Comparison of ENCODE assay signal across 30 mouse cellular contexts in genomic region chr11:95301772-95302171, GRCm38 (mm10). TPM values are rescaled to one million over a fixed set of nuclear protein-coding genes. Genes with fewer than 3 reads are reported as not detected.
"Had no signal": no experiment of that assay in that cellular context is flagged by ENCODE, and none has a peak within 500 bp of the region (broad histone marks: within the 10 kb centered on the region; RNA-seq: fewer than 3 reads in every experiment).

No protein-coding gene starts in this region.

- DNase-seq: kidney, adult 18-20 months; layer of hippocampus, postnatal 36 days; left cerebral cortex, postnatal 4 days; liver, embryonic 13.5 days; lung, adult 2 months; lung, postnatal 14 days; lung, postnatal 4 days; right cerebral cortex, adult 18-20 months; right cerebral cortex, postnatal 14 days; right cerebral cortex, postnatal 4 days; spleen, adult 18-20 months; thymus, postnatal 36 days had no signal

- H3K9ac ChIP-seq: limb, embryonic 12.5 days; limb, embryonic 15.5 days; liver, embryonic 13.5 days; midbrain, embryonic 13.5 days; stomach, embryonic 15.5 days had no signal

- H3K9me3 ChIP-seq: limb, embryonic 12.5 days; limb, embryonic 15.5 days; liver, embryonic 13.5 days; midbrain, embryonic 13.5 days; stomach, embryonic 15.5 days had no signal

- H3K4me1 ChIP-seq: limb, embryonic 12.5 days; limb, embryonic 15.5 days; midbrain, embryonic 13.5 days; stomach, embryonic 15.5 days had no signal

- ATAC-seq: midbrain, embryonic 13.5 days; midbrain, embryonic 16.5 days had no signal

- H3K4me2 ChIP-seq: limb, embryonic 12.5 days; limb, embryonic 15.5 days; liver, embryonic 13.5 days; midbrain, embryonic 13.5 days; stomach, embryonic 15.5 days had no signal

- H3K27ac ChIP-seq: kidney, postnatal 0 days; limb, embryonic 12.5 days; limb, embryonic 15.5 days; liver, embryonic 13.5 days; midbrain, embryonic 13.5 days; stomach, embryonic 15.5 days had no signal

- H3K27me3 ChIP-seq: limb, embryonic 12.5 days; limb, embryonic 15.5 days; liver, embryonic 13.5 days; midbrain, embryonic 13.5 days; stomach, embryonic 15.5 days had no signal

- H3K4me3 ChIP-seq: limb, embryonic 12.5 days; limb, embryonic 15.5 days; liver, embryonic 13.5 days; midbrain, embryonic 13.5 days; myocyte; stomach, embryonic 15.5 days had no signal

RNA-seq across cellular contexts. Expression of gene Tac4, which starts 40.4 kb away (rescaled TPM):
- total RNA-seq: layer of hippocampus, adult 8-10 months; layer of hippocampus, postnatal 10 days; layer of hippocampus, postnatal 36 days; left cerebral cortex, adult 8-10 months; left cerebral cortex, postnatal 14 days; left cerebral cortex, postnatal 4 days; megakaryocyte progenitor cell, adult 5-6 weeks; megakaryocyte-erythroid progenitor cell, adult 5-6 weeks; monocyte, adult 5-6 weeks had no signal
- polyA plus RNA-seq: kidney, embryonic 14.5 days; limb, embryonic 12.5 days; liver, embryonic 13.5 days; liver, embryonic 16.5 days; lung, embryonic 16.5 days; midbrain, embryonic 13.5 days; midbrain, embryonic 16.5 days; urinary bladder, adult 2 months had no signal
